Mouse (Mus musculus): ENCODE results near the gene Cops3. TPM values are rescaled to one million over a fixed set of nuclear protein-coding genes. Genes with fewer than 3 reads are reported as not detected.
A peak's percentile ranks its signal among the peaks of the same experiment; 100 is the strongest.

Cops3 gene
- polyA plus RNA-seq, 1 experiment from 2014 or later = 180 TPM

GRCm38 (mm10) chr11:59817916-59818315 lies 21.7 kb downstream of the Cops3 start:
- H3K36me3 ChIP-seq (ENCODE audit: control insufficient read depth, insufficient read depth, low read length) = peaks cover 71% of the 10 kb centered on the region
- no peaks in the 10 kb centered on the region for H3K9me3 ChIP-seq (ENCODE audit: control insufficient read depth, low read length)
- H3K27me3 ChIP-seq (replicated peaks; ENCODE audit: control insufficient read depth, insufficient read depth, low read length) = no peaks in the 10 kb centered on the region
- H3K4me3 ChIP-seq (ENCODE audit: low read depth, low read length) = no peak overlapping the region
- H3K27ac ChIP-seq (replicated peaks; ENCODE audit: low read depth, low read length) = no peak overlapping the region
- ATAC-seq (ENCODE audit: low read depth) (no peak), DNase-seq (ENCODE audit: low spot score) (no peak)
- H3K4me2 ChIP-seq (ENCODE audit: low read depth, low read length) = no peak overlapping the region
- no peak overlapping the region for H3K9ac ChIP-seq (ENCODE audit: low read depth, low read length)
- no peaks in the 10 kb centered on the region for H3K4me1 ChIP-seq (ENCODE audit: control insufficient read depth, insufficient read depth, low read length)
- 97% methylated on average over 3 of the region's 3 CpGs for WGBS

GRCm38 (mm10) chr11:59815482-59816065 lies 24.1 kb downstream of the Cops3 start:
- 88% methylated on average over 6 of the region's 6 CpGs for WGBS
- Histone ChIP-seq H3K9me3 (ENCODE audit: control insufficient read depth, low read length) (no peaks in the 10 kb centered on the region), H3K4me2 (ENCODE audit: low read depth, low read length) (no peak overlapping the region), H3K4me1 (ENCODE audit: control insufficient read depth, insufficient read depth, low read length) (peaks cover 6% of the 10 kb centered on the region; the same call in 1 of the 2 replicates), H3K27ac (replicated peaks; ENCODE audit: low read depth, low read length) (no peak overlapping the region), H3K27me3 (replicated peaks; ENCODE audit: control insufficient read depth, insufficient read depth, low read length) (no peaks in the 10 kb centered on the region), H3K9ac (ENCODE audit: low read depth, low read length) (no peak overlapping the region), H3K36me3 (ENCODE audit: control insufficient read depth, insufficient read depth, low read length) (peaks cover 49% of the 10 kb centered on the region), H3K4me3 (ENCODE audit: low read depth, low read length) (no peak overlapping the region)
- no peak for DNase-seq (ENCODE audit: low spot score)
- ATAC-seq (ENCODE audit: low read depth) = no peak

- DNase-seq (ENCODE audit: low spot score) (no peak), ATAC-seq (ENCODE audit: low read depth) (no peak)
- Histone ChIP-seq H3K9ac (ENCODE audit: low read depth, low read length) (no peak overlapping the region), H3K27me3 (replicated peaks; ENCODE audit: control insufficient read depth, insufficient read depth, low read length) (no peaks in the 10 kb centered on the region), H3K27ac (replicated peaks; ENCODE audit: low read depth, low read length) (no peak overlapping the region), H3K4me3 (ENCODE audit: low read depth, low read length) (no peak overlapping the region), H3K4me2 (ENCODE audit: low read depth, low read length) (no peak overlapping the region), H3K9me3 (ENCODE audit: control insufficient read depth, low read length) (no peaks in the 10 kb centered on the region), H3K36me3 (ENCODE audit: control insufficient read depth, insufficient read depth, low read length) (peaks cover 42% of the 10 kb centered on the region), H3K4me1 (ENCODE audit: control insufficient read depth, insufficient read depth, low read length) (peaks cover 7% of the 10 kb centered on the region; the same call in 1 of the 2 replicates)
- WGBS = 87% methylated on average over 6 of the region's 6 CpGs
These were observed 24.7 kb downstream of the Cops3 start for GRCm38 (mm10) chr11:59814936-59815335.

GRCm38 (mm10) chr11:59814311-59814710 lies 25.3 kb downstream of the Cops3 start:
- Histone ChIP-seq H3K9ac (ENCODE audit: low read depth, low read length) (no peak overlapping the region), H3K36me3 (ENCODE audit: control insufficient read depth, insufficient read depth, low read length) (peaks cover 36% of the 10 kb centered on the region), H3K27me3 (replicated peaks; ENCODE audit: control insufficient read depth, insufficient read depth, low read length) (no peaks in the 10 kb centered on the region), H3K4me2 (ENCODE audit: low read depth, low read length) (no peak overlapping the region), H3K4me3 (ENCODE audit: low read depth, low read length) (no peak overlapping the region), H3K9me3 (ENCODE audit: control insufficient read depth, low read length) (no peaks in the 10 kb centered on the region), H3K4me1 (ENCODE audit: control insufficient read depth, insufficient read depth, low read length) (peaks cover 7% of the 10 kb centered on the region; the same call in 1 of the 2 replicates), H3K27ac (replicated peaks; ENCODE audit: low read depth, low read length) (no peak overlapping the region)
- DNase-seq (ENCODE audit: low spot score) (no peak), ATAC-seq (ENCODE audit: low read depth) (no peak)
- WGBS = 72% methylated on average over 1 of the region's 1 CpGs

GRCm38 (mm10) chr11:59813276-59813675 lies 26.4 kb downstream of the Cops3 start:
- 62% methylated on average over 3 of the region's 3 CpGs for WGBS
- H3K4me1 ChIP-seq (ENCODE audit: control insufficient read depth, insufficient read depth, low read length) = peaks cover 15% of the 10 kb centered on the region
- H3K4me2 ChIP-seq (ENCODE audit: low read depth, low read length) = no peak overlapping the region
- DNase-seq (ENCODE audit: low spot score) = no peak
- ATAC-seq (ENCODE audit: low read depth) = no peak
- no peaks in the 10 kb centered on the region for H3K27me3 ChIP-seq (replicated peaks; ENCODE audit: control insufficient read depth, insufficient read depth, low read length)
- no peak overlapping the region for H3K9ac ChIP-seq (ENCODE audit: low read depth, low read length)
- H3K36me3 ChIP-seq (ENCODE audit: control insufficient read depth, insufficient read depth, low read length) = peaks cover 26% of the 10 kb centered on the region
- no peak overlapping the region for H3K27ac ChIP-seq (replicated peaks; ENCODE audit: low read depth, low read length)
- H3K4me3 ChIP-seq (ENCODE audit: low read depth, low read length) = no peak overlapping the region
- H3K9me3 ChIP-seq (ENCODE audit: control insufficient read depth, low read length) = no peaks in the 10 kb centered on the region

- Histone ChIP-seq H3K27me3 (replicated peaks; ENCODE audit: control insufficient read depth, insufficient read depth, low read length) (no peaks in the 10 kb centered on the region), H3K4me3 (ENCODE audit: low read depth, low read length) (no peak overlapping the region), H3K9me3 (ENCODE audit: control insufficient read depth, low read length) (no peaks in the 10 kb centered on the region), H3K27ac (replicated peaks; ENCODE audit: low read depth, low read length) (peak overlapping the region; percentile 96), H3K36me3 (ENCODE audit: control insufficient read depth, insufficient read depth, low read length) (peaks cover 23% of the 10 kb centered on the region), H3K4me1 (ENCODE audit: control insufficient read depth, insufficient read depth, low read length) (peaks cover 15% of the 10 kb centered on the region), H3K4me2 (ENCODE audit: low read depth, low read length) (peak overlapping the region; percentile 92), H3K9ac (ENCODE audit: low read depth, low read length) (peak overlapping the region; percentile 52)
- no peak for ATAC-seq (ENCODE audit: low read depth)
- 39% methylated on average over 4 of the region's 4 CpGs for WGBS
- DNase-seq (ENCODE audit: low spot score) = peak; percentile 41
These were observed 28.4 kb downstream of the Cops3 start for GRCm38 (mm10) chr11:59811211-59811610.

GRCm38 (mm10) chr11:59810480-59811158 lies 29.0 kb downstream of the Cops3 start:
- Histone ChIP-seq H3K4me3 (ENCODE audit: low read depth, low read length) (peak overlapping the region; percentile 65), H3K9me3 (ENCODE audit: control insufficient read depth, low read length) (no peaks in the 10 kb centered on the region), H3K9ac (ENCODE audit: low read depth, low read length) (peak overlapping the region; percentile 92), H3K36me3 (ENCODE audit: control insufficient read depth, insufficient read depth, low read length) (peaks cover 27% of the 10 kb centered on the region), H3K4me2 (ENCODE audit: low read depth, low read length) (peak overlapping the region; percentile 92), H3K4me1 (ENCODE audit: control insufficient read depth, insufficient read depth, low read length) (peaks cover 15% of the 10 kb centered on the region), H3K27ac (replicated peaks; ENCODE audit: low read depth, low read length) (peak overlapping the region; percentile 96), H3K27me3 (replicated peaks; ENCODE audit: control insufficient read depth, insufficient read depth, low read length) (no peaks in the 10 kb centered on the region)
- ATAC-seq (ENCODE audit: low read depth) (no peak), DNase-seq (ENCODE audit: low spot score) (no peak)
- 54% methylated on average over 14 of the region's 14 CpGs for WGBS

- ATAC-seq (ENCODE audit: low read depth) (peak; percentile 95), DNase-seq (ENCODE audit: low spot score) (peak; percentile 94)
- no peaks in the 10 kb centered on the region for H3K27me3 ChIP-seq (replicated peaks; ENCODE audit: control insufficient read depth, insufficient read depth, low read length)
- peak within 1 kb of the TSS; percentile 65 for H3K4me3 ChIP-seq (ENCODE audit: low read depth, low read length)
- H3K9me3 ChIP-seq (ENCODE audit: control insufficient read depth, low read length) = no peaks in the 10 kb centered on the region
- H3K4me2 ChIP-seq (ENCODE audit: low read depth, low read length) = peak within 1 kb of the TSS; percentile 92
- peaks cover 15% of the 10 kb centered on the region for H3K4me1 ChIP-seq (ENCODE audit: control insufficient read depth, insufficient read depth, low read length)
- peaks cover 30% of the 10 kb centered on the region for H3K36me3 ChIP-seq (ENCODE audit: control insufficient read depth, insufficient read depth, low read length)
- WGBS = under 1% methylated on average over 50 of the region's 52 CpGs
- peak within 1 kb of the TSS; percentile 92 for H3K9ac ChIP-seq (ENCODE audit: low read depth, low read length)
- peak within 1 kb of the TSS; percentile 96 for H3K27ac ChIP-seq (replicated peaks; ENCODE audit: low read depth, low read length)
These were observed 29.8 kb downstream of the Cops3 start, which contains the start of gene Flcn for GRCm38 (mm10) chr11:59809670-59810474. Gene Flcn (minus strand): TSS chr11:59810016.
